In the genomic region with DNA sequence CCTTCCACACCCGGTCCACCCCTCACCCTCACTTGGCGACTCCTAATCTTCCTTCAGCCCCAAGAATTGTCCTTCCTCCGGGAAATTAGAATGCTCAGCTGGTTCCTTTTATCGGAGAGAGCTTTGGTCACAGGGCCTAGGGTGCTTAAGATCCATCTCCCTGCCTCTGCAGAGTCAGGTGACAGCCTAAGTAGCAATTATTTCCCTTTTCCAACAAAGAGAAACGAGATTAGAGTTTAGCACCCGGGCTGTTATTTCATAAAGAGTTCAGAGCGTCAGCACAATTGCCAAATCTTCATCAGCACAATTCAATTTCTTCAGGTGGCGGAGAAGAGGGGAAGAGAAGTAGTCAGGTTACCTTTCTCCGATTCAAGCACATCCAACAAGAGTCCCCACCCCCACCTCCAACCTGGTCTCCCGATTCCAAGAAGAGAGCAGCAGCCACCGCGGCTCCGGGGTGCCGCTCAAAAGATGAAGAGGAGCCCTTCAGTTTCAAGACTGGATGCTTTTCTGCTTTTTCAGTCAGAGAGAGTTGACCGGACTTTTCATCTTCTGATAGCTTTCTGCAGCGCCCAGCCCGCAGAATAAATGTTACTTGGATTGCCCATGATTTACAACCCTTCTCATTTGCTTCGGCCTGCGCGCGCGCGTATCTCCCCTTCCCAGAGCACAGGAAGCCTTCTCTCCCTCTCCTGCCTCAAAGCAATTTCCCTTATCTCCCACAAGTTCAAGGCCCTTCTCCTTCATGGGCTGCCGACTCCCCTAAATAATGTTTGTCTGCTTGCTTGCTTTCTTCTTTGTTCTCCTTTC, we compare ENCODE assay signal across 8 mouse cellular contexts. TPM values are rescaled to one million over a fixed set of nuclear protein-coding genes. Genes with fewer than 3 reads are reported as not detected.
DNase-seq lines count a peak whose midpoint lies in the region; ATAC-seq and TF ChIP-seq lines count a peak whose summit lies in the region.

No protein-coding gene starts in this region.

- H3K9me3 ChIP-seq in lung, embryonic 15.5 days, result no peaks in the 10 kb centered on the region
- no peaks in the 10 kb centered on the region for H3K9me3 ChIP-seq in embryonic facial prominence, embryonic 12.5 days
- H3K9me3 ChIP-seq in intestine, postnatal 0 days (ENCODE audit: control insufficient read depth), result no peaks in the 10 kb centered on the region
- H3K9me3 ChIP-seq in neural tube, embryonic 14.5 days (ENCODE audit: control insufficient read depth, low read length), result no peaks in the 10 kb centered on the region

- ATAC-seq in lung, embryonic 15.5 days (ENCODE audit: borderline replicate concordance, extremely low read depth, low FRiP score, low TSS enrichment), result no peak
- no peak for ATAC-seq in embryonic facial prominence, embryonic 12.5 days (ENCODE audit: insufficient number of reproducible peaks, insufficient read depth, low FRiP score, low TSS enrichment)
- no peak for ATAC-seq in intestine, postnatal 0 days
- peak; percentile 39; the same call in 1 of the 2 replicates for ATAC-seq in neural tube, embryonic 14.5 days (ENCODE audit: low read depth)

- H3K27me3 ChIP-seq in lung, embryonic 15.5 days, result no peaks in the 10 kb centered on the region
- H3K27me3 ChIP-seq in embryonic facial prominence, embryonic 12.5 days, result no peaks in the 10 kb centered on the region
- no peaks in the 10 kb centered on the region for H3K27me3 ChIP-seq in intestine, postnatal 0 days (replicated peaks; ENCODE audit: control insufficient read depth, insufficient read depth, low read length)
- no peaks in the 10 kb centered on the region for H3K27me3 ChIP-seq in neural tube, embryonic 14.5 days (ENCODE audit: control insufficient read depth, insufficient read depth, low read length)

- TF ChIP-seq CTCF in intestine, postnatal 0 days (IDR thresholded peaks at IDR 0.05; ENCODE audit: low read depth), result no peak

- H3K4me3 ChIP-seq in lung, embryonic 15.5 days, result peak overlapping the region; percentile 8
- H3K4me3 ChIP-seq in embryonic facial prominence, embryonic 12.5 days, result 0 out of 2 replicates have a peak overlapping the region, but pooled peaks have one; percentile 6
- H3K4me3 ChIP-seq in intestine, postnatal 0 days (ENCODE audit: low read depth, low read length), result peak overlapping the region; percentile 18; the same call in 1 of the 2 replicates
- 0 out of 2 replicates have a peak overlapping the region, but pooled peaks have one; percentile 6 for H3K4me3 ChIP-seq in neural tube, embryonic 14.5 days (ENCODE audit: low read depth, low read length)

- WGBS in lung, embryonic 15.5 days, result 23% methylated on average over 24 of the region's 24 CpGs
- 17% methylated on average over 24 of the region's 24 CpGs for WGBS in embryonic facial prominence, embryonic 12.5 days
- WGBS in intestine, postnatal 0 days, result 18% methylated on average over 24 of the region's 24 CpGs
- 11% methylated on average over 24 of the region's 24 CpGs for WGBS in neural tube, embryonic 14.5 days

- peak overlapping the region; percentile 42 for H3K4me2 ChIP-seq in lung, embryonic 15.5 days
- peak overlapping the region; percentile 29 for H3K4me2 ChIP-seq in embryonic facial prominence, embryonic 12.5 days (replicated peaks)
- H3K4me2 ChIP-seq in intestine, postnatal 0 days (replicated peaks; ENCODE audit: low read depth), result peak overlapping the region; percentile 60
- H3K4me2 ChIP-seq in neural tube, embryonic 14.5 days (ENCODE audit: low read depth, low read length), result peak overlapping the region; percentile 34; the same call in 1 of the 2 replicates

- no peak overlapping the region for H3K27ac ChIP-seq in lung, embryonic 15.5 days
- H3K27ac ChIP-seq in embryonic facial prominence, embryonic 12.5 days, result 0 out of 2 replicates have a peak overlapping the region, but pooled peaks have one; percentile 30
- no peak overlapping the region for H3K27ac ChIP-seq in intestine, postnatal 0 days (ENCODE audit: low read depth, low read length)
- H3K27ac ChIP-seq in neural tube, embryonic 14.5 days (ENCODE audit: low read depth, low read length), result peak overlapping the region; percentile 71

- no peak for DNase-seq in lung, postnatal 10 days
- DNase-seq in urinary bladder, postnatal 10 days (ENCODE audit: low spot score), result no peak
- DNase-seq in cerebellum, postnatal 14 days, result no peak
- DNase-seq in right cerebral cortex, postnatal 10 days (ENCODE audit: low spot score in 2 of 2), result no peak

- H3K4me1 ChIP-seq in lung, embryonic 15.5 days, result peaks cover 13% of the 10 kb centered on the region; the same call in 1 of the 2 replicates
- peaks cover 4% of the 10 kb centered on the region; the same call in 1 of the 2 replicates for H3K4me1 ChIP-seq in embryonic facial prominence, embryonic 12.5 days
- no peaks in the 10 kb centered on the region for H3K4me1 ChIP-seq in intestine, postnatal 0 days (replicated peaks; ENCODE audit: control insufficient read depth, insufficient read depth, low read length)
- peaks cover 18% of the 10 kb centered on the region; the same call in 1 of the 2 replicates for H3K4me1 ChIP-seq in neural tube, embryonic 14.5 days (ENCODE audit: control insufficient read depth, insufficient read depth, low read length)

- H3K9ac ChIP-seq in lung, embryonic 15.5 days, result no peak overlapping the region
- no peak overlapping the region for H3K9ac ChIP-seq in embryonic facial prominence, embryonic 12.5 days
- H3K9ac ChIP-seq in intestine, postnatal 0 days (ENCODE audit: low read depth, low read length), result no peak overlapping the region
- no peak overlapping the region; the same call in 1 of the 2 replicates for H3K9ac ChIP-seq in neural tube, embryonic 14.5 days (replicated peaks; ENCODE audit: low read depth, low read length)

- H3K36me3 ChIP-seq in lung, embryonic 15.5 days, result no peaks in the 10 kb centered on the region
- H3K36me3 ChIP-seq in embryonic facial prominence, embryonic 12.5 days, result no peaks in the 10 kb centered on the region
- no peaks in the 10 kb centered on the region for H3K36me3 ChIP-seq in intestine, postnatal 0 days (ENCODE audit: control insufficient read depth, insufficient read depth)
- no peaks in the 10 kb centered on the region for H3K36me3 ChIP-seq in neural tube, embryonic 14.5 days (ENCODE audit: control insufficient read depth, insufficient read depth, low read length)

RNA-seq across cellular contexts. Expression of gene Atp2c1, which starts 26.7 kb away (rescaled TPM):
- 62.5 and 73.8 TPM in 2 replicates for polyA plus RNA-seq in lung, embryonic 15.5 days (2015; fragmentation: Nextera tagmentation; extraction: Ambion mirVana)
- polyA plus RNA-seq in embryonic facial prominence, embryonic 12.5 days (2016; fragmentation: Nextera tagmentation; extraction: Ambion mirVana), result 65.7 and 65.9 TPM in 2 replicates
- 22.9 and 26.9 TPM in 2 replicates for polyA plus RNA-seq in intestine, postnatal 0 days (2015; fragmentation: Nextera tagmentation; extraction: Ambion mirVana)
- polyA plus RNA-seq in neural tube, embryonic 14.5 days (2014; fragmentation: Nextera tagmentation; extraction: Ambion mirVana), result 95.7 and 121 TPM in 2 replicates

Comparison
In these comparisons a context has a peak if more than half of its experiments do, and no peak if none do; other contexts are left out.
1. H3K27ac ChIP-seq: peak in embryonic facial prominence, embryonic 12.5 days (single experiment) and neural tube, embryonic 14.5 days (single experiment); none in lung, embryonic 15.5 days (single experiment) and intestine, postnatal 0 days (single experiment).
2. Peak in every context shown above with its lines, with median percentiles within 50 percentile points of each other: H3K4me2 ChIP-seq and H3K4me3 ChIP-seq.